Mouse (Mus musculus) forebrain, embryonic 13.5 days (tissue): Measurements from ENCODE around the gene Mrpl50. TPM values are rescaled to one million over a fixed set of nuclear protein-coding genes. Genes with fewer than 3 reads are reported as not detected.

Source experiments
- ATAC-seq: fragments of 200-750 bp; cut with Nextera tagmentation; 2 replicates; pipeline ENCODE4 v1.8.0; 2017
- H3K27ac ChIP-seq: fragments of 300-500 bp; sonication (generic); 2 replicates; pipeline ENCODE4 v1.5.1; 2015; ENCODE audit warnings: inconsistent platforms, mild to moderate bottlenecking, moderate library complexity
- H3K27me3 ChIP-seq: fragments of 300-500 bp; sonication (generic); 2 replicates; pipeline ENCODE4 v1.6.1; 2015; ENCODE audit warnings: mild to moderate bottlenecking, inconsistent platforms
- H3K36me3 ChIP-seq: fragments of 300-500 bp; sonication (generic); 2 replicates; pipeline ENCODE4 v1.6.1; 2015; ENCODE audit warnings: mild to moderate bottlenecking, inconsistent platforms; ENCODE audit not compliant: poor library complexity, severe bottlenecking
- H3K4me1 ChIP-seq: fragments of 300-500 bp; sonication (generic); 2 replicates; pipeline ENCODE4 v1.6.1; 2015; ENCODE audit warnings: inconsistent platforms
- H3K4me2 ChIP-seq: fragments of 300-500 bp; sonication (generic); 2 replicates; pipeline ENCODE4 v1.6.1; 2015; ENCODE audit warnings: inconsistent platforms, mild to moderate bottlenecking, moderate library complexity
- H3K4me3 ChIP-seq: fragments of 300-500 bp; sonication (generic); 2 replicates; pipeline ENCODE4 v1.5.1; 2015; ENCODE audit warnings: mild to moderate bottlenecking, inconsistent platforms
- H3K9ac ChIP-seq: fragments of 300-500 bp; sonication (generic); 2 replicates; pipeline ENCODE4 v1.6.1; 2015; ENCODE audit warnings: mild to moderate bottlenecking, inconsistent platforms
- H3K9me3 ChIP-seq: fragments of 300-500 bp; sonication (generic); replicated peaks from 2 replicates; pipeline ENCODE4 v1.6.1; 2016; ENCODE audit warnings: inconsistent platforms
- WGBS: fragments of 180-500 bp; shearing (Covaris S2); methylation state at CpG from one replicate; pipeline ENCODE4 v1.1.7; 2015; 5-methylcytosine and 5-hydroxymethylcytosine counted together
- polyA plus RNA-seq: library from polyadenylated mRNA; unstranded; fragments of >200 nt; fragmentation: Nextera tagmentation; extraction: Ambion mirVana; gene quantifications from 2 replicates; pipeline ENCODE4 v1.2.1, GENCODE M21; 2015

The Mrpl50 gene
- polyA plus RNA-seq, result 82.1 and 82.3 TPM in 2 replicates

GRCm38 (mm10) chr4:49520572-49521340, at the start of gene Mrpl50, which contains the start of gene Zfp189:
Gene Mrpl50 (minus strand): TSS chr4:49521093.
Gene Zfp189 (plus strand): TSS chr4:49521176.
- Histone ChIP-seq H3K4me3 (peak within 1 kb of the TSS; percentile 74), H3K36me3 (peaks cover 24% of the 10 kb centered on the region), H3K4me1 (peaks cover 37% of the 10 kb centered on the region), H3K9ac (peak within 1 kb of the TSS; percentile 76), H3K9me3 (no peaks in the 10 kb centered on the region), H3K27ac (peak within 1 kb of the TSS; percentile 6; the same call in 1 of the 2 replicates), H3K4me2 (peak within 1 kb of the TSS; percentile 75), H3K27me3 (no peaks in the 10 kb centered on the region)
- WGBS, result under 1% methylated on average over 41 of the region's 41 CpGs
- peak; percentile 99 for ATAC-seq

DNA sequence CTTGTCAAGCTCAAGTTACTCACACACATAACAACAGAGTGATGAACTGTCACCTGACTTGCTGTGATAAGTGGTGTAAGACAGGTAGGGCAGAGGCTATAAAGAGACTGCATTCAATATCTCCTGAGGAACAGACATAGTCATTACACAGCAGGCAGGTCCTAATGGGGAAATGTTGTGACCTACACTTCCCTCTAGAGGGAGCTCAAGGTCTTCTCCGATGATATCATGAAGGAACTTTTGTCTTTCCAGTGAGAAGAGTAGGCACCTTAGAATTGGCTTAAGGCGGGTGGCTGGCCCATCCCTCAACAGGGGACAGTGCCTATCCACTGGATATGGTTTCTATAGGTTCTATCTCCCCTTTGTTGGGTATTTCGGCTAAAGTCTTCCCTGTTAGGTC, 46.7 kb upstream of the Mrpl50 start:
- Histone ChIP-seq H3K36me3 (no peaks in the 10 kb centered on the region), H3K27ac (no peak overlapping the region), H3K4me3 (no peak overlapping the region), H3K9me3 (no peaks in the 10 kb centered on the region), H3K9ac (no peak overlapping the region), H3K27me3 (no peaks in the 10 kb centered on the region), H3K4me2 (no peak overlapping the region), H3K4me1 (no peaks in the 10 kb centered on the region)
- 24% methylated on average over 3 of the region's 3 CpGs for WGBS
- peak; percentile 87 for ATAC-seq

DNA sequence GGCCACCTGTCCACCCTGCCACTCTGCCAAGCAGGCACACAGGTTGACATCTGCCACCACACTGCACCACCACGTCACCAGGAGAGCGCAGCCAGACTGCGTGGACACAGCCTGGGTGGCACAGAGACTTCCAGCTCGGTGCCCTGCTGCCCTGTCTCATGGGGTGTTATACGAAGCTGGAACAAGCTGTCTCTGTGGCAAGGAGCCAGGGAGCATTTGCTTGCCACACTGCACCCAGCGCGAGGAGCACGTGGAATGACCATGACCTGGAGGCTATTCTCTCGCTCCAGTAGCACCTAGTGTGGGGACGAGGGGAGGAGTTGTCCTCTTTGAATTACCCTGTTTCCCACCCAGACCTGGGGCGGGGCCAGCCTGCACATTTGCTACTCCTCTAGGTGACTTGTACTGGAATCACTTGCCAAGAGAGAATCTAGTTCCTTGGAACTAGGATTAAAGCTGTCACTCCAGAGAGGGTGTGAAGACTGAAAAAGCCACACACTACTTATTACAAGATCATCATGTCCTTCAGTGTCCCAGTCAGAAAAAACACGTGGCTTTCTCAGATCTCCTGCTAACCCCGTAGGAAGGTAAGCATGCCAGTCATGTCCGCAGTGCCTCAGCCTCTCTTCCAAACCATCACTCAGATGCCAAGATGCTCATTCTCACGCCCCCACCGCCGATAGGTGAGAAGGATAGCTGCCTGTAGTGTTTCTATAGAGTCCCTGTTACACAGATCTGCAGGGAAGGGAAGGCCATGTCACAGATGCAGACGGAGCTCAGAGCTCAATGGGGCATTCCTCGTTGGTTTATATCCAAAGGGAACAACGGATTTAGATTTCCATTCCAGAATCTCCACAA, 39.3 kb upstream of the Mrpl50 start:
- H3K9me3 ChIP-seq, result no peaks in the 10 kb centered on the region
- WGBS, result 66% methylated on average over 20 of the region's 20 CpGs
- ATAC-seq, result peak; percentile 96

DNA sequence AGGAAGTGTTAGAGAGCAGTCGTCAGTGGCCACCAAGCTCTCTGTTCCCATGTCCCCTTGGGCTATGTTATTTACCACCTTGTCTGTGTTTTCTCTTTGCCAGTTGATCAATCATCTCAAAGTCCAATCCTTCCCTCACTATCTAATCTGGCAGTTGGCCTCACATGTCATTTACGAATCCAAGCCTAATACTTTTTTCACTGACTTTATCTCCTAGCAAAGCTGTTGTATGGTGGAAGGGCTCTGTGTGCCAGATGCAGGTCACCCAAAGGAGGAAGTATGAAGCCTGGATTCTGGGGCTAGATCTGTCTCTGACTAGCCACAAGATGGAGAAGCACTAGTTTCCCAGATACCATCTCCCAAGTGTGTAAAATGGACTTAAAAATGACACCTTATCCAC, 37.3 kb upstream of the Mrpl50 start:
- no peaks in the 10 kb centered on the region for H3K27me3 ChIP-seq
- H3K9me3 ChIP-seq, result no peaks in the 10 kb centered on the region
- 88% methylated on average over 2 of the region's 2 CpGs for WGBS
- no peak for ATAC-seq
- no peak overlapping the region for H3K9ac ChIP-seq
- H3K27ac ChIP-seq, result no peak overlapping the region
- no peak overlapping the region for H3K4me2 ChIP-seq
- H3K36me3 ChIP-seq, result no peaks in the 10 kb centered on the region
- H3K4me1 ChIP-seq, result peaks cover 4% of the 10 kb centered on the region; the same call in 1 of the 2 replicates
- no peak overlapping the region for H3K4me3 ChIP-seq

More for the DNA sequence above, 39.3 kb upstream of the Mrpl50 start:
- Histone ChIP-seq H3K27me3 (no peaks in the 10 kb centered on the region), H3K9ac (no peak overlapping the region), H3K4me2 (peak overlapping the region; percentile 7), H3K27ac (no peak overlapping the region), H3K36me3 (no peaks in the 10 kb centered on the region), H3K4me3 (no peak overlapping the region), H3K4me1 (peaks cover 4% of the 10 kb centered on the region; the same call in 1 of the 2 replicates)

DNA sequence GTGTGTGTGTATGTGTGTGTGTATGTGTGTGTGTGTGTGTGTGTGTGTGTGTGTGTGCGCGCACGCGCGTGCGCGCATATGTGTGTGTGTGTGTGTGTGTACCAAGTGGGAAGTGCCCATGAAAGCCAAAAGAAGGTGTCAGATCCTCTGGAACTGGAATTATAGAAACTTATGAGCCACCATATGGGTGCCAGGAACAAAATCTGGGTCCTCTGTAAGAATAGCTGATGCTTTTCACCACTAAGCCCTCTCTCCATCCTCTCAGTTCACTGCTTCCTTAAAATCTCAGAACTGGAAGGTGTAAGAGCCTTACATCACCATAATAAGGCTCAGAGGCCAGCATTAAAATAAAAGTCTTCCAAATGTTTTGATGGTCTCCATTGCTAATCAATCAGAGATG, 36.5 kb upstream of the Mrpl50 start:
- Histone ChIP-seq H3K4me3 (no peak overlapping the region), H3K4me1 (peaks cover 4% of the 10 kb centered on the region; the same call in 1 of the 2 replicates), H3K9ac (no peak overlapping the region), H3K9me3 (no peaks in the 10 kb centered on the region), H3K36me3 (no peaks in the 10 kb centered on the region), H3K4me2 (no peak overlapping the region), H3K27ac (no peak overlapping the region), H3K27me3 (no peaks in the 10 kb centered on the region)
- no peak for ATAC-seq
- 85% methylated on average over 7 of the region's 7 CpGs for WGBS

GRCm38 (mm10) chr4:49553380-49553779, 32.5 kb upstream of the Mrpl50 start:
- Histone ChIP-seq H3K9me3 (no peaks in the 10 kb centered on the region), H3K27me3 (no peaks in the 10 kb centered on the region), H3K27ac (no peak overlapping the region), H3K4me2 (no peak overlapping the region), H3K9ac (no peak overlapping the region), H3K4me1 (no peaks in the 10 kb centered on the region), H3K36me3 (no peaks in the 10 kb centered on the region), H3K4me3 (no peak overlapping the region)
- 88% methylated on average over 5 of the region's 5 CpGs for WGBS
- ATAC-seq, result no peak

GRCm38 (mm10) chr4:49549383-49549782, 28.5 kb upstream of the Mrpl50 start, which contains the start of gene Aldob:
Gene Aldob (minus strand): TSS chr4:49549546.
- H3K36me3 ChIP-seq, result no peaks in the 10 kb centered on the region
- no peak within 1 kb of the TSS for H3K4me2 ChIP-seq
- H3K27ac ChIP-seq, result no peak within 1 kb of the TSS
- no peak for ATAC-seq
- 75% methylated on average over 3 of the region's 3 CpGs for WGBS
- H3K9ac ChIP-seq, result no peak within 1 kb of the TSS
- no peaks in the 10 kb centered on the region for H3K4me1 ChIP-seq
- no peak within 1 kb of the TSS for H3K4me3 ChIP-seq
- no peaks in the 10 kb centered on the region for H3K27me3 ChIP-seq
- H3K9me3 ChIP-seq, result no peaks in the 10 kb centered on the region

DNA sequence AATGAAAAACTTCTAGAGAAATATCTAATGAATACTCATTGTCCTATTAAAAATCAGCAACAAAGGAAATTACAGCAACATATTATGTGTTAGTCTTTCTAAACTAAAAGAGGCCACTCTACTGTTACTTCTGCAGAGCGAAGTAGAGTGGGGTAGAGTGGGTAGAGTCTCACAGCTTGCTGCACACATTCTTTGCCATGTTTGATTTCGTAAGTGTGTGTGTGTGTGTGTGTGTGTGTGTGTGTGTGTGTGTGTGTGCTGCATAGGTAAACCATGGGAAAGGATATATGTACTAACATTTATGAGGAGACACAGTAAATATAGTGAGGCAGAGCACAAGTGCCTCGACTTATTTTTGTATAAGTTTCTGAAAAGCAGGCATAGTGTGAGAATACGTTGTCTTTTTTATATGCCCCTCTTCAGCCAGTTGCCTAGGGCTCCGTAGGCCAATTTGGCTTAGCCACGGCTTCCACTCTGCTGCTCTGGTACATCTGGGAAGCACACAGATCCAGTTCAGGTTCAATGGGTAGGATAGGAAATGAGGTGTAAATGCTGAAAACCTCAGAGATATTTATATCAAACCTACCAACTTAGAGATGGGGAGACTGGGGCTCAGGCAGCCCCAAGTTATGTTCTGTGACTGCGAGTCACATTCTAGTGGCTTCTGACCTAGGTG, 26.8 kb upstream of the Mrpl50 start:
- Histone ChIP-seq H3K9ac (no peak overlapping the region), H3K27ac (no peak overlapping the region), H3K4me2 (no peak overlapping the region), H3K9me3 (no peaks in the 10 kb centered on the region), H3K36me3 (no peaks in the 10 kb centered on the region), H3K4me1 (no peaks in the 10 kb centered on the region), H3K4me3 (no peak overlapping the region), H3K27me3 (no peaks in the 10 kb centered on the region)
- 81% methylated on average over 7 of the region's 7 CpGs for WGBS
- ATAC-seq, result no peak

DNA sequence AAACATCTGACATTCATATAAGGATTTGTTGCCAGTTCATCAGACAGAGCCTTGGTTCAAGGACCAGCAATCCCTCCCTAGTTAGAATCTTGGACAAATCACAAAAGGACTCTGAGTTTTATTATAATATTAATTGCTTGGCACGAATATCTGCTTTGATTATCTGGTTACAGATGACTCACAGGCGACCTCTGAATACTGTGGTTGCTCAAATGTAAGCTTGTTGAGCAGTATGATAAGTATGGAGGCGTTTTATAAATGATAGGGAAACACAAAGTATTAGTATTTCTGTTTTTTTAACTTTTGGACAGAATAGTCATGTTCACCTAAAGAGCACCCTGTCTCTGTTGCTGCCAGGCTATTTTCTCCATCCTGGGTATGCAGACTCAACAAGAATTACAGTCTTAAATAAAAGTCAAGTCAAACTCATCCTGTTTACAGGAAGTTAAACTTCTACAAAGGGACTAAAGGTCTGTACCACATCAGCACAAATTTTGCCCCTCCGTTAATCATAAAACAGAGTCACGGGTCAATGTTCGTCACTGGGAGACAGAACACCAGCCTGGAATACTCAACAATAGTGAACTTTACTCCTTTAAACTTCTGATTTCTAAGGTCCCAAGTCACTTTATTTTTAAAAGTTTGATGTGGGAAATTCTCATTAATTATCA, 26.1 kb upstream of the Mrpl50 start:
- H3K4me3 ChIP-seq, result no peak overlapping the region
- no peak overlapping the region for H3K9ac ChIP-seq
- H3K27me3 ChIP-seq, result no peaks in the 10 kb centered on the region
- ATAC-seq, result no peak
- H3K9me3 ChIP-seq, result no peaks in the 10 kb centered on the region
- no peaks in the 10 kb centered on the region for H3K36me3 ChIP-seq
- 74% methylated on average over 6 of the region's 6 CpGs for WGBS
- H3K4me2 ChIP-seq, result no peak overlapping the region
- H3K27ac ChIP-seq, result no peak overlapping the region
- no peaks in the 10 kb centered on the region for H3K4me1 ChIP-seq

DNA sequence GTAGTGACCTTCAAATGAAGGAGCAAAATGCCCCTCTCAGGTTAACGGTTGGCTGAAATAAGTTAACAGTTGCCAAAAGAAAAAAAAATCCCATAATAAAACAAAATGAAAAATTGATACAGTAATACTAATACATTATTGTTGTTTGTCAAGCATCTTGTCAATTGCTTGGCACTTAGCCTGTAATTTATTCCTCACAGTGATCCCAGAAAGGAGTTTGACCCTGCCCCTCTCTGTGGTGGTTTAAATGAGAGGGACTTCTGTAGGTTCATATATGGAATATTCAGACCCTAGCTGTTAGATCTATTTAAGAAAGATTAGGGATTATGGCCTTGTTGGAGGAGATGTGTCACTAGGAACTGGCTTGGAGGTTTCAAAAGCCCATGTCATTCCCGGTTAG, 25.1 kb upstream of the Mrpl50 start:
- no peak overlapping the region for H3K4me2 ChIP-seq
- WGBS, result 92% methylated on average over 2 of the region's 2 CpGs

DNA sequence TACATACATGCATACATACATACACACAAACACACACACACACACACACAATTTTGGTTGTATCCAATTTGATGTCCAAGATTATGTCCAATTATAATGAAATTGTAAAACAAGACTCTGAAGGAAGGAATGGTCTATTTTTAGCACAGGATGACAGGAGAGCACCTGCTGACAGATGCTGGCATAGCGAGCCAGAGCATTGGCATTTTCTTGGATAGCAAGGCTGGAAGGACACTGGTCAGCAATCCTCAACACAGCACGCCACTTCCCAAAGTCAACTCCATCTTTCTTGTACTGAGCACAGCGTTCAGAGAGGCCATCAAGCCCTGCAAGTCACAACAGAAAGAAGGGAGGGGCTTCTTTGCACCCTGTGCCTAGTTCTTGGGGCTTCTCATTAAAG, 20.1 kb upstream of the Mrpl50 start:
- Histone ChIP-seq H3K27ac (no peak overlapping the region), H3K4me3 (no peak overlapping the region), H3K4me2 (no peak overlapping the region), H3K9me3 (no peaks in the 10 kb centered on the region), H3K27me3 (no peaks in the 10 kb centered on the region), H3K4me1 (no peaks in the 10 kb centered on the region), H3K9ac (no peak overlapping the region), H3K36me3 (no peaks in the 10 kb centered on the region)
- ATAC-seq, result no peak
- WGBS, result 79% methylated on average over 3 of the region's 3 CpGs

More for the DNA sequence above, 25.1 kb upstream of the Mrpl50 start:
- no peaks in the 10 kb centered on the region for H3K27me3 ChIP-seq
- no peak overlapping the region for H3K9ac ChIP-seq
- ATAC-seq, result no peak
- H3K27ac ChIP-seq, result no peak overlapping the region
- H3K36me3 ChIP-seq, result no peaks in the 10 kb centered on the region
- H3K4me3 ChIP-seq, result no peak overlapping the region
- H3K9me3 ChIP-seq, result no peaks in the 10 kb centered on the region
- no peaks in the 10 kb centered on the region for H3K4me1 ChIP-seq
